Mouse (Mus musculus) hindbrain, postnatal 0 days (tissue): ENCODE data around the gene Atrnl1. TPM values are rescaled to one million over a fixed set of nuclear protein-coding genes. Genes with fewer than 3 reads are reported as not detected.
A peak's percentile ranks its signal among the peaks of the same experiment; 100 is the strongest.

ENCODE experiments used
- ATAC-seq: fragments of 200-750 bp; cut with Nextera tagmentation; 2 replicates; pipeline ENCODE4 v1.8.0; 2017; ENCODE audit warnings: mild to moderate bottlenecking, moderate TSS enrichment, moderate library complexity
- DNase-seq: peaks from one replicate; pipeline ENCODE4 v3.0.0-alpha.2; 2015; ENCODE audit warnings: low spot score
- H3K27ac ChIP-seq: fragments of 300-500 bp; sonication (generic); 2 replicates; pipeline ENCODE4 v1.5.1; 2014; ENCODE audit warnings: mild to moderate bottlenecking
- H3K27me3 ChIP-seq: fragments of 300-500 bp; sonication (generic); 2 replicates; pipeline ENCODE4 v1.6.1; 2014; ENCODE audit warnings: low read length, mixed read lengths; ENCODE audit not compliant: insufficient read depth
- H3K36me3 ChIP-seq: fragments of 300-500 bp; sonication (generic); 2 replicates; pipeline ENCODE4 v1.6.1; 2014; ENCODE audit warnings: low read length, mixed read lengths; ENCODE audit not compliant: insufficient read depth
- H3K4me1 ChIP-seq: fragments of 300-500 bp; sonication (generic); 2 replicates; pipeline ENCODE4 v1.6.1; 2014; ENCODE audit warnings: antibody characterized with exemption, low read length, mixed read lengths; ENCODE audit not compliant: insufficient read depth
- H3K4me2 ChIP-seq: fragments of 300-500 bp; sonication (generic); 2 replicates; pipeline ENCODE4 v1.6.1; 2014; ENCODE audit warnings: low read depth, mild to moderate bottlenecking, low read length, moderate library complexity, mixed read lengths
- H3K4me3 ChIP-seq: fragments of 300-500 bp; sonication (generic); 2 replicates; pipeline ENCODE4 v1.5.1; 2014; ENCODE audit warnings: low read length
- H3K9ac ChIP-seq: fragments of 300-500 bp; sonication (generic); replicated peaks from 2 replicates; pipeline ENCODE4 v1.6.1; 2014; ENCODE audit warnings: mild to moderate bottlenecking, low read length, moderate library complexity, mixed read lengths
- H3K9me3 ChIP-seq: fragments of 300-500 bp; sonication (generic); 2 replicates; pipeline ENCODE4 v1.6.1; 2016; ENCODE audit warnings: low read length, mixed read lengths
- CTCF ChIP-seq: IDR thresholded peaks from 2 replicates; pipeline ENCODE4 v1.5.1; 2016; ENCODE audit warnings: antibody characterized with exemption, control low read depth, low read depth
- WGBS: fragments of 180-500 bp; shearing (Covaris S2); extraction: QIAGEN DNeasy Blood & Tissue Kit; methylation state at CpG from one replicate; pipeline ENCODE4 v1.1.7; 2014; 5-methylcytosine and 5-hydroxymethylcytosine counted together
- polyA plus RNA-seq: library from polyadenylated mRNA; unstranded; fragments of >200 nt; fragmentation: Nextera tagmentation; extraction: Ambion mirVana; gene quantifications from 2 replicates; pipeline ENCODE4 v1.2.1, GENCODE M21; 2015
- total RNA-seq: library from RNA; depleted of rRNA; stranded (reverse); fragments of >200 nt; gene quantifications from 2 replicates; pipeline ENCODE4 v1.2.3, GENCODE M21; 2014

Atrnl1 gene
- total and polyA plus RNA-seq, 2 experiments from 2014 or later: 4.4 to 46.0 TPM

- no peak overlapping the region for H3K4me3 ChIP-seq
- H3K4me1 ChIP-seq: no peaks in the 10 kb centered on the region
- DNase-seq: no peak
- no peaks in the 10 kb centered on the region for H3K9me3 ChIP-seq
- ATAC-seq: no peak
- H3K4me2 ChIP-seq: no peak overlapping the region
- no peak overlapping the region for H3K9ac ChIP-seq
- TF ChIP-seq CTCF: no peak
- no peaks in the 10 kb centered on the region for H3K36me3 ChIP-seq
- no peak overlapping the region for H3K27ac ChIP-seq
- H3K27me3 ChIP-seq: no peaks in the 10 kb centered on the region
- WGBS: 77% methylated on average over 14 of the region's 14 CpGs
These were observed 192.1 kb downstream of the Atrnl1 start for GRCm38 (mm10) chr19:57802771-57803482.

GRCm38 (mm10) chr19:57803483-57803820 lies 192.6 kb downstream of the Atrnl1 start:
- no peak for ATAC-seq
- no peak for TF ChIP-seq CTCF
- WGBS: 82% methylated on average over 3 of the region's 3 CpGs

GRCm38 (mm10) chr19:57808363-57808762 lies 197.5 kb downstream of the Atrnl1 start:
- Histone ChIP-seq H3K27me3 (no peaks in the 10 kb centered on the region), H3K27ac (no peak overlapping the region), H3K4me3 (no peak overlapping the region), H3K36me3 (no peaks in the 10 kb centered on the region), H3K4me1 (no peaks in the 10 kb centered on the region), H3K4me2 (no peak overlapping the region), H3K9ac (no peak overlapping the region), H3K9me3 (no peaks in the 10 kb centered on the region)
- DNase-seq (no peak), ATAC-seq (no peak)
- 66% methylated on average over 2 of the region's 2 CpGs for WGBS
- no peak for TF ChIP-seq CTCF

More at GRCm38 (mm10) chr19:57803483-57803820, 192.6 kb downstream of the Atrnl1 start:
- no peak overlapping the region for H3K27ac ChIP-seq
- H3K27me3 ChIP-seq: no peaks in the 10 kb centered on the region
- no peak for DNase-seq
- H3K36me3 ChIP-seq: no peaks in the 10 kb centered on the region
- H3K9me3 ChIP-seq: no peaks in the 10 kb centered on the region
- no peak overlapping the region for H3K4me3 ChIP-seq
- H3K4me1 ChIP-seq: no peaks in the 10 kb centered on the region
- H3K4me2 ChIP-seq: no peak overlapping the region
- no peak overlapping the region for H3K9ac ChIP-seq

- no peak overlapping the region for H3K27ac ChIP-seq
- no peak overlapping the region for H3K4me3 ChIP-seq
- 51% methylated on average over 6 of the region's 6 CpGs for WGBS
- ATAC-seq (no peak), DNase-seq (no peak)
- no peak for TF ChIP-seq CTCF
- H3K4me2 ChIP-seq: no peak overlapping the region
- H3K9ac ChIP-seq: no peak overlapping the region
- no peaks in the 10 kb centered on the region for H3K36me3 ChIP-seq
- no peaks in the 10 kb centered on the region for H3K27me3 ChIP-seq
- H3K9me3 ChIP-seq: no peaks in the 10 kb centered on the region
- no peaks in the 10 kb centered on the region for H3K4me1 ChIP-seq
These were observed 203.5 kb downstream of the Atrnl1 start for GRCm38 (mm10) chr19:57814291-57814690.

DNA sequence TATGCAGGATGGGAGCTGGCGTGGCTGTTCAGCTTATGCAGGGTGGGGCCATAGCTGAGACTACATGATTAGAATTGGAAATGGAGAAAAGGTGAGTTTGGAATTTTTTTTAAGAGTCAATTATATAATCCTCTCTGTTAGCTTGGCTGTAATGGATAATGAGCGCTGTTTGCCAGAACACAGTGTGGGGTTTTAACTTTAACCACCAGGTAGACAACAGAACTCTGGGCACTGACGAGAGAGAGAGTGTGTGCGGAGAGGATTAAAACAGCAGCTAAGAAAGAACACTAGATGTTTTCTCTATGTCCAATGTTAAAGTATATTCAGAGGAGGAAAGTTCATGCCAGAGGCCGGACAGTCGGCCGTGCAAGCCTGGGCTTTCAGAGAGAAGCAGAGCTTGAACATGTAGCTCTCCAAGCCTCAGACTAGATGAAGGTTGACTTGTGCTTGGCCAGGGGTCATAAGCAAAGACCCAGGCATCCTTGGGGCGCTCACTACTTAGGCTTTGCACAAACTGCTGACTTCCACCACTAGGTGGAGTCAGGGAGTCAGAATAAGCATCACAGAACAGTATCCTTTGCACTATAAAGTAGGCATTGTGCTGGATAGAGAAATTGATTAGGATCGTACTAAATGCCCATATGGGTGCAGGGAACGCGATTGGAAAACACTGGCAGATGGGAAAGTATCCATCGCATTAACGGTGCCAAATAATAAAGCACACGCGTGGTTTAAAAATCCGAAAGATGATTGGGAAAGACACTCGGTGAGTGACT lies 205.6 kb downstream of the Atrnl1 start:
- Histone ChIP-seq H3K27me3 (no peaks in the 10 kb centered on the region), H3K36me3 (no peaks in the 10 kb centered on the region), H3K4me2 (no peak overlapping the region), H3K9ac (no peak overlapping the region), H3K4me3 (no peak overlapping the region), H3K27ac (no peak overlapping the region), H3K9me3 (no peaks in the 10 kb centered on the region), H3K4me1 (no peaks in the 10 kb centered on the region)
- peak; percentile 91 for TF ChIP-seq CTCF
- DNase-seq (peak; percentile 86), ATAC-seq (0 out of 2 replicates have a peak, but pooled peaks have one; percentile 69)
- WGBS: 79% methylated on average over 17 of the region's 17 CpGs

DNA sequence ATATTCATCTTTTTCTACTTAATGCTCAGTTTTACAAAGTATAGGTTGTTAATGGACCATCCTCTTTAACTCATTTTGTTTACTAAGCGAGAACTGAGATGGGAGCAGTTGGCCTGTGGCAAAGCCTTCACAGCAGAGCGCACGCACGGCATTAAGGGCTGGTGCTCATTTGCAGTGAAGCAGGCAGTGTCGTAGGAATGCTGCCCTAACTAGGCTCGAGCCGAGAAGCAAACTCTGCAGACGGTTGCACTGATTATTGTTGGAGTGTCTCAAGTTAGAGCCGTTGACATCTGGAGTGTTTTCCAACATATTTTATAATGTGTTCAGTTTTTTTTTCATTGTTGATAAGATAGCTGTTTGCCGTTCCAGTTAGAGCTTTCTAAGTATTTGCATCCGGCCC lies 206.9 kb downstream of the Atrnl1 start:
- H3K27ac ChIP-seq: no peak overlapping the region
- peak; percentile 18 for DNase-seq
- no peak for TF ChIP-seq CTCF
- H3K4me2 ChIP-seq: no peak overlapping the region
- no peak overlapping the region for H3K9ac ChIP-seq
- no peaks in the 10 kb centered on the region for H3K27me3 ChIP-seq
- no peaks in the 10 kb centered on the region for H3K36me3 ChIP-seq
- no peak overlapping the region for H3K4me3 ChIP-seq
- 61% methylated on average over 11 of the region's 11 CpGs for WGBS
- ATAC-seq: no peak
- H3K9me3 ChIP-seq: no peaks in the 10 kb centered on the region
- H3K4me1 ChIP-seq: no peaks in the 10 kb centered on the region

GRCm38 (mm10) chr19:57823446-57823845 lies 212.6 kb downstream of the Atrnl1 start:
- H3K9ac ChIP-seq: no peak overlapping the region
- H3K4me3 ChIP-seq: no peak overlapping the region
- H3K27ac ChIP-seq: no peak overlapping the region
- ATAC-seq (no peak), DNase-seq (no peak)
- no peaks in the 10 kb centered on the region for H3K27me3 ChIP-seq
- no peaks in the 10 kb centered on the region for H3K4me1 ChIP-seq
- 78% methylated on average over 4 of the region's 4 CpGs for WGBS
- H3K4me2 ChIP-seq: no peak overlapping the region
- H3K36me3 ChIP-seq: no peaks in the 10 kb centered on the region
- H3K9me3 ChIP-seq: no peaks in the 10 kb centered on the region
- no peak for TF ChIP-seq CTCF
